Mouse (Mus musculus): ENCODE data around the gene Ptpn5. TPM values are rescaled to one million over a fixed set of nuclear protein-coding genes. Genes with fewer than 3 reads are reported as not detected.
A peak's percentile ranks its signal among the peaks of the same experiment; 100 is the strongest.

Gene Ptpn5
- polyA plus RNA-seq, 1 experiment from 2014 or later = 0.10 TPM

- no peak overlapping the region for H3K4me2 ChIP-seq
- ATAC-seq (ENCODE audit: low read depth) (no peak), DNase-seq (no peak)
- no peak overlapping the region for H3K9ac ChIP-seq
- H3K4me3 ChIP-seq (replicated peaks) = no peak overlapping the region
- no peaks in the 10 kb centered on the region for H3K36me3 ChIP-seq
- no peak overlapping the region for H3K27ac ChIP-seq
- WGBS (ENCODE audit: insufficient replicate concordance) = 48% methylated on average over 3 of the region's 3 CpGs
- H3K9me3 ChIP-seq (replicated peaks) = no peaks in the 10 kb centered on the region
- H3K27me3 ChIP-seq = no peaks in the 10 kb centered on the region
- H3K4me1 ChIP-seq (replicated peaks) = no peaks in the 10 kb centered on the region
These were observed 52.6 kb downstream of the Ptpn5 start for GRCm38 (mm10) chr7:47080868-47081267.

GRCm38 (mm10) chr7:47077451-47077850 is 56.0 kb downstream of the Ptpn5 start:
- Histone ChIP-seq H3K9me3 (replicated peaks) (no peaks in the 10 kb centered on the region), H3K27ac (no peak overlapping the region), H3K36me3 (no peaks in the 10 kb centered on the region), H3K9ac (no peak overlapping the region), H3K4me3 (replicated peaks) (no peak overlapping the region), H3K4me1 (replicated peaks) (peaks cover 9% of the 10 kb centered on the region), H3K27me3 (no peaks in the 10 kb centered on the region), H3K4me2 (no peak overlapping the region)
- ATAC-seq (ENCODE audit: low read depth) (no peak), DNase-seq (no peak)
- WGBS (ENCODE audit: insufficient replicate concordance) = 51% methylated on average over 8 of the region's 8 CpGs

- 68% methylated on average over 3 of the region's 3 CpGs for WGBS (ENCODE audit: insufficient replicate concordance)
- Histone ChIP-seq H3K4me1 (replicated peaks) (peaks cover 10% of the 10 kb centered on the region), H3K9me3 (replicated peaks) (no peaks in the 10 kb centered on the region), H3K27me3 (no peaks in the 10 kb centered on the region), H3K36me3 (no peaks in the 10 kb centered on the region), H3K9ac (no peak overlapping the region), H3K4me3 (replicated peaks) (no peak overlapping the region), H3K4me2 (no peak overlapping the region), H3K27ac (no peak overlapping the region)
- no peak for ATAC-seq (ENCODE audit: low read depth)
- no peak for DNase-seq
These were observed 56.8 kb downstream of the Ptpn5 start for GRCm38 (mm10) chr7:47076729-47077128.

GRCm38 (mm10) chr7:47076193-47076592 is 57.3 kb downstream of the Ptpn5 start:
- Histone ChIP-seq H3K4me3 (replicated peaks) (no peak overlapping the region), H3K4me2 (no peak overlapping the region), H3K27me3 (no peaks in the 10 kb centered on the region), H3K36me3 (no peaks in the 10 kb centered on the region), H3K4me1 (replicated peaks) (peaks cover 10% of the 10 kb centered on the region), H3K9me3 (replicated peaks) (no peaks in the 10 kb centered on the region), H3K27ac (no peak overlapping the region), H3K9ac (no peak overlapping the region)
- DNase-seq = no peak
- 64% methylated on average over 6 of the region's 6 CpGs for WGBS (ENCODE audit: insufficient replicate concordance)
- ATAC-seq (ENCODE audit: low read depth) = no peak

- Histone ChIP-seq H3K36me3 (no peaks in the 10 kb centered on the region), H3K27ac (no peak overlapping the region), H3K4me3 (replicated peaks) (no peak overlapping the region), H3K9me3 (replicated peaks) (no peaks in the 10 kb centered on the region), H3K4me2 (no peak overlapping the region), H3K9ac (no peak overlapping the region), H3K4me1 (replicated peaks) (peaks cover 10% of the 10 kb centered on the region), H3K27me3 (no peaks in the 10 kb centered on the region)
- DNase-seq = no peak
- no peak for ATAC-seq (ENCODE audit: low read depth)
- WGBS (ENCODE audit: insufficient replicate concordance) = 51% methylated on average over 18 of the region's 18 CpGs
These were observed 59.7 kb downstream of the Ptpn5 start for GRCm38 (mm10) chr7:47073536-47074521.

GRCm38 (mm10) chr7:47072551-47072950 is 60.9 kb downstream of the Ptpn5 start:
- 54% methylated on average over 5 of the region's 5 CpGs for WGBS (ENCODE audit: insufficient replicate concordance)
- no peak for DNase-seq
- no peak overlapping the region for H3K9ac ChIP-seq
- no peak overlapping the region for H3K4me3 ChIP-seq (replicated peaks)
- no peak overlapping the region for H3K4me2 ChIP-seq
- no peaks in the 10 kb centered on the region for H3K9me3 ChIP-seq (replicated peaks)
- ATAC-seq (ENCODE audit: low read depth) = no peak
- H3K27ac ChIP-seq = no peak overlapping the region
- peaks cover 14% of the 10 kb centered on the region for H3K4me1 ChIP-seq (replicated peaks)
- no peaks in the 10 kb centered on the region for H3K36me3 ChIP-seq
- no peaks in the 10 kb centered on the region for H3K27me3 ChIP-seq

- WGBS (ENCODE audit: insufficient replicate concordance) = 39% methylated on average over 5 of the region's 5 CpGs
- Histone ChIP-seq H3K27ac (no peak overlapping the region), H3K9ac (no peak overlapping the region), H3K4me3 (replicated peaks) (no peak overlapping the region), H3K9me3 (replicated peaks) (no peaks in the 10 kb centered on the region), H3K27me3 (no peaks in the 10 kb centered on the region), H3K4me2 (no peak overlapping the region), H3K36me3 (no peaks in the 10 kb centered on the region), H3K4me1 (replicated peaks) (peaks cover 10% of the 10 kb centered on the region)
- DNase-seq = no peak
- no peak for ATAC-seq (ENCODE audit: low read depth)
These were observed 65.6 kb downstream of the Ptpn5 start for GRCm38 (mm10) chr7:47067879-47068278.

- Histone ChIP-seq H3K4me3 (replicated peaks) (no peak overlapping the region), H3K4me2 (no peak overlapping the region), H3K27me3 (no peaks in the 10 kb centered on the region), H3K4me1 (replicated peaks) (peaks cover 4% of the 10 kb centered on the region), H3K36me3 (no peaks in the 10 kb centered on the region), H3K9me3 (replicated peaks) (no peaks in the 10 kb centered on the region), H3K27ac (no peak overlapping the region), H3K9ac (no peak overlapping the region)
- DNase-seq = no peak
- ATAC-seq (ENCODE audit: low read depth) = no peak
- WGBS (ENCODE audit: insufficient replicate concordance) = 64% methylated on average over 3 of the region's 3 CpGs
These were observed 66.5 kb downstream of the Ptpn5 start for GRCm38 (mm10) chr7:47066942-47067341.

- WGBS (ENCODE audit: insufficient replicate concordance) = 55% methylated on average over 5 of the region's 5 CpGs
- ATAC-seq (ENCODE audit: low read depth) = 0 out of 2 replicates have a peak, but pooled peaks have one; percentile 4
These were observed 71.9 kb downstream of the Ptpn5 start for GRCm38 (mm10) chr7:47061560-47061959.

GRCm38 (mm10) chr7:47059339-47059738 is 74.1 kb downstream of the Ptpn5 start:
- Histone ChIP-seq H3K9ac (no peak overlapping the region), H3K36me3 (peaks cover 3% of the 10 kb centered on the region; the same call in 1 of the 2 replicates), H3K4me1 (replicated peaks) (peaks cover 41% of the 10 kb centered on the region), H3K4me2 (no peak overlapping the region), H3K4me3 (replicated peaks) (no peak overlapping the region), H3K27ac (peak overlapping the region; percentile 71), H3K27me3 (peaks cover 3% of the 10 kb centered on the region; the same call in 1 of the 2 replicates), H3K9me3 (replicated peaks) (no peaks in the 10 kb centered on the region)
- DNase-seq (peak; percentile 9), ATAC-seq (ENCODE audit: low read depth) (peak; percentile 58)
- WGBS (ENCODE audit: insufficient replicate concordance) = 8% methylated on average over 7 of the region's 7 CpGs

More at GRCm38 (mm10) chr7:47061560-47061959, 71.9 kb downstream of the Ptpn5 start:
- no peaks in the 10 kb centered on the region for H3K36me3 ChIP-seq
- no peak overlapping the region for H3K4me3 ChIP-seq (replicated peaks)
- H3K4me2 ChIP-seq = peak overlapping the region; percentile 33
- H3K27ac ChIP-seq = peak overlapping the region; percentile 31; the same call in 1 of the 2 replicates
- no peaks in the 10 kb centered on the region; the same call in 1 of the 2 replicates for H3K27me3 ChIP-seq
- H3K9ac ChIP-seq = no peak overlapping the region
- no peaks in the 10 kb centered on the region for H3K9me3 ChIP-seq (replicated peaks)
- peaks cover 34% of the 10 kb centered on the region for H3K4me1 ChIP-seq (replicated peaks)
- DNase-seq = no peak

GRCm38 (mm10) chr7:47056273-47056672 is 77.2 kb downstream of the Ptpn5 start:
- Histone ChIP-seq H3K4me3 (replicated peaks) (no peak overlapping the region), H3K9ac (no peak overlapping the region), H3K27ac (no peak overlapping the region), H3K9me3 (replicated peaks) (no peaks in the 10 kb centered on the region), H3K4me2 (no peak overlapping the region), H3K36me3 (peaks cover 13% of the 10 kb centered on the region; the same call in 1 of the 2 replicates), H3K4me1 (replicated peaks) (peaks cover 64% of the 10 kb centered on the region), H3K27me3 (peaks cover 11% of the 10 kb centered on the region; the same call in 1 of the 2 replicates)
- DNase-seq (no peak), ATAC-seq (ENCODE audit: low read depth) (no peak)
- 57% methylated on average over 4 of the region's 4 CpGs for WGBS (ENCODE audit: insufficient replicate concordance)
